Mouse (Mus musculus) E14TG2a.4 (cell line): ENCODE results near the gene Sft2d2.

Experiments used
- CTCF ChIP-seq: conservative IDR thresholded peaks from 2 replicates; pipeline ENCODE4 v1.5.1; 2014; ENCODE audit warnings: low read length
- POU5F1 ChIP-seq: IDR thresholded peaks from 2 replicates; pipeline ENCODE4 v1.6.1; 2014; ENCODE audit warnings: low read length, borderline replicate concordance

- no peak for TF ChIP-seq CTCF
- TF ChIP-seq POU5F1: no peak
These were observed 23.0 kb downstream of the Sft2d2 start for GRCm38 (mm10) chr1:165171277-165171676.
